Mouse (Mus musculus) cerebellum, postnatal 4 days (tissue): ENCODE data around the gene Hs3st3a1.
A peak's percentile ranks its signal among the peaks of the same experiment; 100 is the strongest.

Experiments used
- DNase-seq, 2 experiments: peaks; one replicate each; pipeline ENCODE4 v3.0.0; 2022; ENCODE audit warnings: low spot score in 2 of 2, mixed read lengths in 1 of 2

The Hs3st3a1 gene

GRCm38 (mm10) chr11:64434611-64435545 lies at the start of gene Hs3st3a1:
Gene Hs3st3a1 (plus strand): TSS chr11:64435332.
- peak in 1 of 2 experiments; percentile 3 for DNase-seq

- no peak for DNase-seq
Measured at GRCm38 (mm10) chr11:64386333-64386732, 48.8 kb upstream of the Hs3st3a1 start.

- peak in 1 of 2 experiments; percentile 36 for DNase-seq
Measured at GRCm38 (mm10) chr11:64396331-64396881, 38.7 kb upstream of the Hs3st3a1 start.

- DNase-seq = no peak
Measured at GRCm38 (mm10) chr11:64396949-64397348, 38.2 kb upstream of the Hs3st3a1 start.

- DNase-seq = no peak
Measured at GRCm38 (mm10) chr11:64397612-64398011, 37.5 kb upstream of the Hs3st3a1 start.

- DNase-seq = no peak
Measured at GRCm38 (mm10) chr11:64400534-64401093, 34.5 kb upstream of the Hs3st3a1 start.

GRCm38 (mm10) chr11:64418969-64419368 lies 16.2 kb upstream of the Hs3st3a1 start:
- no peak for DNase-seq

GRCm38 (mm10) chr11:64435546-64436411 lies 647 bp downstream of the Hs3st3a1 start:
- DNase-seq = peak in 1 of 2 experiments; percentile 12

GRCm38 (mm10) chr11:64436412-64436727 lies 1.2 kb downstream of the Hs3st3a1 start, which contains the start of gene F930015N05Rik:
Gene F930015N05Rik (minus strand): TSS chr11:64436653.
- DNase-seq = no peak

- no peak for DNase-seq
Measured at GRCm38 (mm10) chr11:64436791-64437298, 1.7 kb downstream of the Hs3st3a1 start.

GRCm38 (mm10) chr11:64437721-64438120 lies 2.6 kb downstream of the Hs3st3a1 start:
- DNase-seq = no peak

- no peak for DNase-seq
Measured at GRCm38 (mm10) chr11:64438909-64439308, 3.8 kb downstream of the Hs3st3a1 start.

GRCm38 (mm10) chr11:64442119-64442518 lies 7.0 kb downstream of the Hs3st3a1 start:
- peak in 1 of 2 experiments; percentile 24 for DNase-seq

- DNase-seq = no peak
Measured at GRCm38 (mm10) chr11:64442701-64443100, 7.6 kb downstream of the Hs3st3a1 start.

- no peak for DNase-seq
Measured at GRCm38 (mm10) chr11:64445227-64445626, 10.1 kb downstream of the Hs3st3a1 start.

GRCm38 (mm10) chr11:64448586-64449315 lies 13.6 kb downstream of the Hs3st3a1 start:
- peak in 1 of 2 experiments; percentile 31 for DNase-seq

GRCm38 (mm10) chr11:64461746-64462145 lies 26.6 kb downstream of the Hs3st3a1 start:
- DNase-seq = no peak

- no peak for DNase-seq
Measured at GRCm38 (mm10) chr11:64468737-64469136, 33.6 kb downstream of the Hs3st3a1 start.

- DNase-seq = no peak
Measured at GRCm38 (mm10) chr11:64470689-64471088, 35.6 kb downstream of the Hs3st3a1 start.

GRCm38 (mm10) chr11:64473679-64474078 lies 38.5 kb downstream of the Hs3st3a1 start:
- DNase-seq = no peak

GRCm38 (mm10) chr11:64481445-64481844 lies 46.3 kb downstream of the Hs3st3a1 start:
- no peak for DNase-seq
